In the genomic region with DNA sequence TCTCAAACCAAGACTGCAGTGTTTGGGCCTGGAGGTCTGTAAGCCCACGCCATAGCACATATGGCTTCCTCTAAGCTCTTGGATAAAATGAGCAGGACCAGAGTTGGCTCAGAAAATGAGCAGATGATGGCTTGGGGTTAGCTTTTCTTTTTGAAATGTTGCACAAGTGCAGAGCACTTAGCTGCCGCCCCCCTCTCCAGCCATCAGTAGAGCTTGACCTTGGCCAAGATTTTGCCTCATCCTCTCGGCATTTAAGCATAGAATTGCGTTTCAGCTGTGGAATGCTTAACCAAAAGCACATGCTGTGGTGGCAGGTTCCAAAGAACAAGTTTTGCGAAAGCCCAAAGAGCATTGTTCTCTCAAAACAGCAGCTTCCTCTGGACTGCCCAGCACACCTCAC, we compare ENCODE assay signal across 15 mouse cellular contexts. TPM values are rescaled to one million over a fixed set of nuclear protein-coding genes. Genes with fewer than 3 reads are reported as not detected.
DNase-seq lines count a peak whose midpoint lies in the region; ATAC-seq lines count a peak whose summit lies in the region.
"Had no signal": no experiment of that assay in that cellular context is flagged by ENCODE, and none has a peak within 500 bp of the region (broad histone marks: within the 10 kb centered on the region; RNA-seq: fewer than 3 reads in every experiment).

No protein-coding gene starts in this region.

- H3K4me2 ChIP-seq in liver, embryonic 16.5 days (ENCODE audit: low read depth, low read length), result no peak overlapping the region
- H3K4me2 ChIP-seq in liver, embryonic 11.5 days, result no peak overlapping the region
- H3K4me2 ChIP-seq in heart, embryonic 15.5 days, result no peak overlapping the region
- H3K4me2 ChIP-seq: intestine, embryonic 15.5 days; lung, embryonic 14.5 days; midbrain, embryonic 13.5 days had no signal

- peak; percentile 39 for DNase-seq in adrenal gland, adult 2 months
- DNase-seq in adrenal gland, adult 8-10 months, result no peak
- no peak for DNase-seq in liver, embryonic 11.5 days (ENCODE audit: low spot score)
- DNase-seq in skeletal muscle tissue, adult 2 months (ENCODE audit: low read depth, low spot score), result peak; percentile 82
- no peak for DNase-seq in embryo, embryonic 10.5 days (ENCODE audit: low spot score)
- DNase-seq in layer of hippocampus, postnatal 36 days, result no peak
- DNase-seq: cerebellum, adult 11 months; kidney, postnatal 4 days; lung, embryonic 14.5 days had no signal

- WGBS in liver, embryonic 16.5 days (ENCODE audit: insufficient replicate concordance), result 61% methylated on average over 5 of the region's 5 CpGs
- 78% methylated on average over 5 of the region's 5 CpGs for WGBS in liver, embryonic 11.5 days
- WGBS in heart, embryonic 15.5 days, result 57% methylated on average over 5 of the region's 5 CpGs

- peak; percentile 11; the same call in 1 of the 2 replicates for ATAC-seq in liver, embryonic 16.5 days (ENCODE audit: low read depth)
- no peak for ATAC-seq in liver, embryonic 11.5 days (replicated peaks; ENCODE audit: low FRiP score)
- ATAC-seq in heart, embryonic 15.5 days (replicated peaks; ENCODE audit: insufficient number of reproducible peaks, insufficient read depth, low FRiP score, low read depth), result 0 out of 2 replicates have a peak, but pooled peaks have one; percentile 7
- ATAC-seq: forebrain, embryonic 16.5 days; intestine, embryonic 15.5 days; midbrain, embryonic 13.5 days had no signal

- H3K9me3 ChIP-seq in liver, embryonic 16.5 days (replicated peaks; ENCODE audit: control insufficient read depth, low read length), result no peaks in the 10 kb centered on the region
- H3K9me3 ChIP-seq in liver, embryonic 11.5 days (ENCODE audit: control insufficient read depth, low read length), result no peaks in the 10 kb centered on the region
- no peaks in the 10 kb centered on the region for H3K9me3 ChIP-seq in heart, embryonic 15.5 days (replicated peaks)
- H3K9me3 ChIP-seq: intestine, embryonic 15.5 days; midbrain, embryonic 13.5 days had no signal

- no peaks in the 10 kb centered on the region for H3K27me3 ChIP-seq in liver, embryonic 16.5 days (ENCODE audit: control insufficient read depth, insufficient read depth, low read depth, low read length)
- H3K27me3 ChIP-seq in liver, embryonic 11.5 days (replicated peaks; ENCODE audit: control insufficient read depth, insufficient read depth, low read length), result no peaks in the 10 kb centered on the region
- H3K27me3 ChIP-seq in heart, embryonic 15.5 days, result no peaks in the 10 kb centered on the region
- H3K27me3 ChIP-seq: intestine, embryonic 15.5 days; midbrain, embryonic 13.5 days had no signal

- no peaks in the 10 kb centered on the region for H3K4me1 ChIP-seq in liver, embryonic 16.5 days (ENCODE audit: control insufficient read depth, low read depth, low read length)
- H3K4me1 ChIP-seq in liver, embryonic 11.5 days (replicated peaks; ENCODE audit: control insufficient read depth, insufficient read depth, low read length), result no peaks in the 10 kb centered on the region
- no peaks in the 10 kb centered on the region for H3K4me1 ChIP-seq in heart, embryonic 15.5 days (replicated peaks)

- H3K4me3 ChIP-seq in liver, embryonic 16.5 days (ENCODE audit: low read depth, low read length), result no peak overlapping the region
- no peak overlapping the region for H3K4me3 ChIP-seq in liver, embryonic 11.5 days (ENCODE audit: low read depth, low read length)
- no peak overlapping the region for H3K4me3 ChIP-seq in heart, embryonic 15.5 days
- H3K4me3 ChIP-seq: intestine, embryonic 15.5 days; midbrain, embryonic 13.5 days had no signal

- no peak overlapping the region for H3K9ac ChIP-seq in liver, embryonic 16.5 days (ENCODE audit: low read depth, low read length)
- H3K9ac ChIP-seq in liver, embryonic 11.5 days (ENCODE audit: low read depth, low read length), result no peak overlapping the region
- no peak overlapping the region for H3K9ac ChIP-seq in heart, embryonic 15.5 days
- H3K9ac ChIP-seq: intestine, embryonic 15.5 days; lung, embryonic 14.5 days; midbrain, embryonic 13.5 days had no signal

- H3K27ac ChIP-seq in liver, embryonic 16.5 days (ENCODE audit: low read length), result no peak overlapping the region
- H3K27ac ChIP-seq in liver, embryonic 11.5 days (ENCODE audit: low read depth, low read length), result no peak overlapping the region
- H3K27ac ChIP-seq in heart, embryonic 15.5 days, result no peak overlapping the region
- H3K27ac ChIP-seq: intestine, embryonic 15.5 days; midbrain, embryonic 13.5 days had no signal

- H3K36me3 ChIP-seq in liver, embryonic 16.5 days (ENCODE audit: control insufficient read depth, insufficient read depth), result no peaks in the 10 kb centered on the region
- H3K36me3 ChIP-seq in liver, embryonic 11.5 days (ENCODE audit: control insufficient read depth, insufficient read depth, low read length), result no peaks in the 10 kb centered on the region
- H3K36me3 ChIP-seq in heart, embryonic 15.5 days, result no peaks in the 10 kb centered on the region
- H3K36me3 ChIP-seq: intestine, embryonic 15.5 days had no signal

RNA-seq across cellular contexts. Expression of a gene that starts 13.4 kb away (rescaled TPM):
- 1 to 10 TPM; 6.7 to 9.3 TPM for total RNA-seq in adrenal gland, adult 2 months (2021)
- 4.0 and 6.3 TPM in 2 replicates for polyA plus RNA-seq in adrenal gland, adult 2 months (2012; rRNA removed)
- 10 to 100 TPM in 1 of 4 experiments, 1 to 10 TPM in 3; 9.3 to 14.4 (median 9.6) TPM for total RNA-seq in adrenal gland, adult 8-10 months (2022)
- polyA plus RNA-seq in liver, embryonic 16.5 days (2015; fragmentation: Nextera tagmentation; extraction: Ambion mirVana), result 0.15 and 0.53 TPM in 2 replicates
- 0.92 TPM in 2 replicates for polyA plus RNA-seq in liver, embryonic 11.5 days (2014; fragmentation: Nextera tagmentation; extraction: Ambion mirVana)
- 6.9 and 11.1 TPM in 2 replicates for polyA plus RNA-seq in heart, embryonic 15.5 days (2015; fragmentation: Nextera tagmentation; extraction: Ambion mirVana)
- total RNA-seq in layer of hippocampus, postnatal 36 days (2021), result 100 to 1,000 TPM; 163 to 165 TPM
- total RNA-seq: hematopoietic stem cell, adult 5-6 weeks had no signal

RNA-seq across cellular contexts. Expression of a gene that starts 41.8 kb away (rescaled TPM):
- total RNA-seq in adrenal gland, adult 2 months (2021), result 10 to 100 TPM; 16.3 to 20.5 TPM
- polyA plus RNA-seq in adrenal gland, adult 2 months (2012; rRNA removed), result 7.1 and 7.8 TPM in 2 replicates
- 10 to 100 TPM; 24.7 to 42.5 (median 31.2) TPM for total RNA-seq in adrenal gland, adult 8-10 months (2022)
- polyA plus RNA-seq in liver, embryonic 16.5 days (2015; fragmentation: Nextera tagmentation; extraction: Ambion mirVana), result 5.7 and 7.1 TPM in 2 replicates
- polyA plus RNA-seq in liver, embryonic 11.5 days (2014; fragmentation: Nextera tagmentation; extraction: Ambion mirVana), result 17.5 and 18.7 TPM in 2 replicates
- polyA plus RNA-seq in heart, embryonic 15.5 days (2015; fragmentation: Nextera tagmentation; extraction: Ambion mirVana), result 16.3 and 18.5 TPM in 2 replicates
- total RNA-seq in layer of hippocampus, postnatal 36 days (2021), result 100 to 1,000 TPM; 114 to 126 TPM

Comparison
In these comparisons a context has a peak if more than half of its experiments do, and no peak if none do; other contexts are left out.
1. DNase-seq: peak in adrenal gland, adult 2 months (single experiment) and skeletal muscle tissue, adult 2 months (single experiment); none in adrenal gland, adult 8-10 months (single experiment), liver, embryonic 11.5 days (single experiment), embryo, embryonic 10.5 days (single experiment) and layer of hippocampus, postnatal 36 days (0 of 2).